ENCODE assay signal across 17 mouse cellular contexts in genomic region chr12:36708810-36709209, GRCm38 (mm10).
"Had no signal": no experiment of that assay in that cellular context is flagged by ENCODE, and none has a peak within 500 bp of the region (broad histone marks: within the 10 kb centered on the region; RNA-seq: fewer than 3 reads in every experiment).

No protein-coding gene starts in this region.

- H3K4me2 ChIP-seq: limb, embryonic 15.5 days; lung, embryonic 14.5 days; midbrain, embryonic 13.5 days; neural tube, embryonic 15.5 days had no signal

- H3K9ac ChIP-seq: limb, embryonic 15.5 days; lung, embryonic 14.5 days; midbrain, embryonic 13.5 days; neural tube, embryonic 15.5 days had no signal

- H3K36me3 ChIP-seq: limb, embryonic 15.5 days; midbrain, embryonic 13.5 days; neural tube, embryonic 15.5 days had no signal

- H3K27me3 ChIP-seq: limb, embryonic 15.5 days; megakaryocyte, embryonic 14.5 days; midbrain, embryonic 13.5 days; neural tube, embryonic 15.5 days had no signal

- H3K27ac ChIP-seq: limb, embryonic 15.5 days; midbrain, embryonic 13.5 days; neural tube, embryonic 15.5 days; stomach, postnatal 0 days had no signal

- DNase-seq: kidney, adult 2 months; kidney, postnatal 25 days; layer of hippocampus, adult 9-11 months; layer of hippocampus, postnatal 36 days; lung, embryonic 14.5 days; lung, postnatal 10 days; lung, postnatal 4 days; right cerebral cortex, adult 18-20 months; right cerebral cortex, postnatal 25 days; thymus, postnatal 4 days had no signal

- H3K4me3 ChIP-seq: limb, embryonic 15.5 days; megakaryocyte, embryonic 14.5 days; midbrain, embryonic 13.5 days; myocyte; neural tube, embryonic 15.5 days had no signal

- H3K9me3 ChIP-seq: limb, embryonic 15.5 days; megakaryocyte, embryonic 14.5 days; midbrain, embryonic 13.5 days; neural tube, embryonic 15.5 days had no signal

- H3K4me1 ChIP-seq: megakaryocyte, embryonic 14.5 days; neural tube, embryonic 15.5 days had no signal

- ATAC-seq: intestine, embryonic 16.5 days; midbrain, embryonic 13.5 days had no signal
